Mouse (Mus musculus) CD4-positive, CD25-positive, alpha-beta regulatory T cell, adult 4 months (primary cell): ENCODE measurements around the gene Mas1. TPM values are rescaled to one million over a fixed set of nuclear protein-coding genes. Genes with fewer than 3 reads are reported as not detected.
A peak's percentile ranks its signal among the peaks of the same experiment; 100 is the strongest.

Source experiments
- ATAC-seq: one replicate; pipeline ENCODE4 v1.8.0; 2017
- polyA plus RNA-seq, 2 experiments: library from polyadenylated mRNA; unstranded; fragments of 100-300 nt; shearing (Covaris generic); gene quantifications; one replicate each; pipeline ENCODE4 v1.2.1; 2017

Gene Mas1
- polyA plus RNA-seq, 2 experiments from 2014 or later: 0.62 TPM; not detected in 1

DNA sequence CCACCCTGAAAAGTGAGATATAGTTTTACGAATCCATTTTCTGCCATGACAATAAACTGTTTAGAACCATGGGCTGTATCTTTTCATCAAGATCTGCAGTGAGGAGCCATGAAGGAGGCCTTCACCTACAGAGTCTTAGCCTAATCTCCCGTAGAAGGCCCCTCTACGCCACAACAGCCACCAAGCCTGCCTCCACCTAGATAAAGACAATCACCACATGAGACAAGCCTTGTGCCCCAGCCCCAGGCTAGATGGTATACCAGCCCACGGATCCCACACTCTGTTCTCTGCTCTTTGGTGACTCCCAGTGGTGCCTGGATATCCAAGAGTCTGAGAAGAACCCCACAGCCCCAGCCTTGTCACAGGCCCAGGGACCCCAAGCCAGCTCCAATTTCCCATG, 52.1 kb downstream of the Mas1 start:
- no peak for ATAC-seq

GRCm38 (mm10) chr17:12814502-12814901, 53.4 kb downstream of the Mas1 start:
- ATAC-seq: no peak

DNA sequence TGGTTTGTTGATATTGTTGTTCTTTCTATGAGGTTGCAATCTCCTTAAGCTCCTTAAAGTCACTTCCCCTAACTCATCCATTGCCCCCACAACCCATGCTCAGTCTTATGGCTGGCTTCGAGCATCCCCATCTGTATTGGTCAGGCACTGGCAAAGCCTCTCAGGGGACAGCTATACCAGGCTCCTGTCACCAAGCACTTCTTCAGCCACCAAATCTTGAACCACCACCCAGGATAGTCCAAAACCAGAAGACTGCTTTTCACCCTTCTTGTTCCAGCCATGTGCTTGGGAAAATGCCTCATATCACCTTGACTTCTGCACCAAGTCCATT, 57.0 kb downstream of the Mas1 start:
- ATAC-seq: no peak

DNA sequence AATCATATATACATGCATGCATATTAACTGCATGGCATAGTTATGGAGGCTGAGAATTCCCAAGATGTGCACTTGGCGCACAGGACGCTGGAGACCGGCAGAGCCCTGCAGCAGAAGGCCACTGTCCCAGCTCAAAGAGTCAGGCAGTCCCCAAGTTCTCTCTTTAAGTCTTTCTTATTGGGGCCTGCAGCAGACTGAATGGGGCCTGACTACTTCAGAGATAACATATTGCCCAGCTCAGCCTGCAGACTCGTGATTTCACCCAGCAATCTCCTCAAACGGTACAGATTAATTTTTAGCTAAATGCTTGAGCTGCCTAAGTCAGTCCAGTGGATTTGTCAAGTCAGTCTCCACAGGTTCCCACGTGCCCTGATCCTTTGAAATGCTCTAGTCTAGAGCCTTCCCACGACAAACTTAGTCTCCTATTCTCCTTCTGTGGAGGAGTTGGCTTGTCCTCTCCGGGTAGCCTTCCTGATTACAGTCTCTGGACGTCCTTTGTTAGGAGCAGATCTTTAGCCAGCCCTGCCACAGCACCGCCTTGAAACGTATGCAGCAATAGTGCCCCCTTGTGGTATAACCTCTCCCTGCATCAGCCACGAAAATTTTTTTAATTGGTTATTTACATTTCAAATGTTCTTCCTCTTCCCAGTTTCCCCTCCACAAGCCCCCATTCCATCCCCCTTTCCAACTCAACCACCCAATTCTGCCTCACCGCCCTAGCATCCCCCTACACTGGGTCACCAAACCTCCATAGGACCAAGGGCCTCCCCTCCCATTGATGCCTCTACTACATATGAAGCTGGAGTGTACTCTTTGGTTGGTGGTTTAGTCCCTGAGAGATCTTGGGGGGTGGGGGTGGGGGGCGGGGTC, 57.6 kb downstream of the Mas1 start:
- ATAC-seq: peak; percentile 87

- ATAC-seq: no peak
Observed at GRCm38 (mm10) chr17:12808851-12809250, 59.1 kb downstream of the Mas1 start.

DNA sequence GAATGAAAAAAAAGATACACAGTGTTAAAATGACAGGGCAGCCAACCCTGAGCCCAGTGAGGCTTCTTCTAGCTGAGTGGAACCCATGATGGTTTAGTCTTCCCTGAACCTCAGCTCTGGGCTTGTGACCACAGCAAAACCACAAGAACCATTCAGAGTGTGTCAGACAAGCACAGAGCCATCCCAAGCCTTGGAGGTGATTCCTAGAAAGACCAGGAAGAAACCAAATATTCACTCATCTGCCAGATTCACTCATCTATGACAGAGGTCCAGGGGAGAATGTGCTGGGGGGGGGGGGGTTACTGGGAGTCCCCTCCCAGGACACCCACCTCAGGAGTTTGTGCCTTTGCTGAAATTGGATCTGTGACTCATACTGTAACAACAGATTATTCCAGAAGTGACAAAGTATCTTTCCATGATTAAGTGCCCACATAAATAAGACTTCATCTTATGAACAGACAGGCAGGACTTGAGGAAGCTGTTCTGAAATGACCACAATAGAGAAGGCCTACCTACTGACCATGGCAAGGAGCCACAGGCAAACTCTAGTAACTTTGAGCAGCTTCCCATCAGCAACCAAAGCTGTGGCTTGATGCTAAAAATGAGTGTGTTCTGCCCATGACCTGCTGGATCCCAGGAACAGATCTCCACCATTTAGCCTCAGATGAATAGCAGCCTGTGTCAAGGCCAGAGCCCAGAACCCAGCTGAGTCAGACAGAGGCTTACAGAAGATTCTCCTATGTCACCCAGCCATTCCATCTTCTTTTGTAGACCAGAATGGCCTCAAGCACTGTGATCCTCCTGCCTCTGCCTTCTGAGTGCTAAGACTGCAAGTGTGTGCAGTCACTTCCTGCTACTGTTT, 63.1 kb downstream of the Mas1 start:
- no peak for ATAC-seq

DNA sequence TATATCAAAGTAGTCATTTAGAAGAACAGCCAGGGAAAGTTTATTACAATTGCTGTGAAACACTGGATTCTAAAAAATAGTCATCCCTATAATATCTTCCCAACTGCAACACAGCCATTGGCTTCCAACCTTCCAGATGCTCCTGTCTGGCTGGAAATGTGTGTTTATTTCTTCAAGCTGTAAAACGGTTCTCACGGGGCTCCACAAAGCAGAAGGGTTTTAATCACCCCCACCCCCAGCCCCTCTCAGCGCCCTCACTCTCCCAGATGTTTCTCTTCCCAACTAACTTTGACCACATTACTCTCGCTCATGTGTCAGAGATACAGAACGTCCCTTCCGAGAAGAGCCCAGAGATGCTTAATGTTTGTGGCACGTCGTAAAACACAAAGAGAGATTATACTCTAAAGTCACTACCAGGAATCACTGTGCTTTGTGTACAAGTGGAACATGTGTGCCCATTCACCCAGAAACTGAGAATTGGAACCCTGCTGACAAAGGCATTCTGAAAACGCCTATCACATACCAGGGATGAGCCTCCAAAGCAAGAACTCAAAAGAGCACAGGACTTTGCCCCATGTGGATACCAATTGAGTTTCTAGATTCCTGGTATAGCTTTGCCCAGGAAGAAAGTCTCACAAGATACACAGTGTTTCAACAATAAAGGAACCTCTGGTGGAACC, 65.9 kb downstream of the Mas1 start:
- no peak for ATAC-seq

GRCm38 (mm10) chr17:12799368-12800275, 68.3 kb downstream of the Mas1 start:
- no peak for ATAC-seq

- no peak for ATAC-seq
Observed at GRCm38 (mm10) chr17:12798571-12798970, 69.4 kb downstream of the Mas1 start.

DNA sequence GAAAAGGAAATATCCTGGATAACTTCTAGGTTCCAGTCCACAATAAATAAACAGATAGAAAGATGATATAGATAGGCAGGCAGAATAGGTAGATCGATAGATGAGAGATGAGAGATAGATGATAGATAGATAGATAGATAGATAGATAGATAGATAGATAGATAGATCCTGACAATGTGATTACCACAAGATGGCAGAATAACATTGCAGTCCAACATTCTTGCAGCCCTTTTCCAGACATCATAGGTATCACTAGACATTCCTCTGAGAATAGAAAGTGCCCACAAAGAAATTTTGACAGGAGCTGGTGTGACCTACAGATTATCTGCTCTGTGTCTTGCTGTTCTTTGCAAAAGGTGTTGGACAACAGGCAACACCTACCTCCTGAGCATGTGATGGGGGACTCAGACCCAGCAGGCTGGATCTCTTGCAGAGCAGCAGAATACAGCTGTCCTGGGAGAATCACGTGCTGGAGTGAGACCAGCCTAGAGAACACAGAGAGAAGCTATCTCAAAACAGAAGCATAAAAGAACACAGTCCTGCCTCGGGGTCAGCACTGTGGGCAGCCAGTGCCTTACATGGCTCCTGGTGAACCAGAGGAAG, 70.4 kb downstream of the Mas1 start:
- ATAC-seq: no peak

DNA sequence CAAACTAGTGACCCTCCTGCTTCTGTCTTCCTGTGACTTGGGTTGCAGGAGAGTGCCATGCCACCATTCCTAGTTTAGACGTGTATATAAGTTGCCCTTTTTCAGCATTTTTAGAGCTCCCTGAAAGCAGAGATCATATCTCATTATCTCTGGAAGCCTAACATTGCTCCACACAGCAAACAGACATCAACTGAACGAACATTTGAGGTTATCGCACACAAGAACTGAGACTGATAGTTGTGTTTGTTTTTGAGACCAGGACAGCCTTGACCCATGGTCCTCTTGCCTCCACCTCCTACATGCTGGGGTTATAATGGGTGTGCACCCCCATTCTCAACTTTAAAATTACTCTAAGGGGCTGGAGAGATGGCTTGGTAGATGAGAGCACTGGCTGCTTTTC, 71.3 kb downstream of the Mas1 start:
- no peak for ATAC-seq

DNA sequence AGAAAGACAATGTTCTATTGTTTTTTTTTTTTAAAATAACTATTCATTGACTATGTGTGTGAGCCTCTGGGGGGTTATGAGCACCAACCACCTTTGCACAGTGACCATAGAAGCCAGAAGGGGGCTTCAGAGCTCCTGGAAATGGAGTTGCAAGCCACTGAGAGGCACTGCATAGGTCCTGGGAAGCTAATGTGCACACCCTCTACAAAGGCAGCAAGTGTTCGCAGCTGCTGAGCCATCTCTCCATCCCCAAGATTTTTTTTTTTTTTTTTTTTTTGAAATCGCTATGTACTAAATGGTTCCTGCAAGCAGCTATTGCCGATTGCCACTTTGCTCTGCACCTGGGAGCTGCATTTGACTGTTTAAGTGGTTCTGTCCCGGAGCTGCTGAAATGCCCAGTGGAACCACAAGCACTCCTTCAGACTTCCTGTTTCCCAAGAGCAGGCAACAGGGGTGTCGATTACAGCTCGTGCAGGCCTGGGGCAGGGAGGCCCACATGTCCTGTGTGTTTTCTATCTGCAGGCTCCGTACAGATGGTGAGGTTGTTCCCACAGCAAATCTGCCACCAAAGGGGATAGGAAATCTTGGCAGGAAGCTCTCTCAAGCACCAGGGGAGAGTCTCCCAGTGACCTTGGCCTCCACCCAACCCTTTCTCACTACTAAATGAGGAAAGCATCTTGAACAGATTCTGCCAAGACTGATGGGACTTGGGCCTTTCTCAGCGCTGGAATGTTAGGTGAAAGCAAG, 74.1 kb downstream of the Mas1 start:
- ATAC-seq: peak; percentile 13

DNA sequence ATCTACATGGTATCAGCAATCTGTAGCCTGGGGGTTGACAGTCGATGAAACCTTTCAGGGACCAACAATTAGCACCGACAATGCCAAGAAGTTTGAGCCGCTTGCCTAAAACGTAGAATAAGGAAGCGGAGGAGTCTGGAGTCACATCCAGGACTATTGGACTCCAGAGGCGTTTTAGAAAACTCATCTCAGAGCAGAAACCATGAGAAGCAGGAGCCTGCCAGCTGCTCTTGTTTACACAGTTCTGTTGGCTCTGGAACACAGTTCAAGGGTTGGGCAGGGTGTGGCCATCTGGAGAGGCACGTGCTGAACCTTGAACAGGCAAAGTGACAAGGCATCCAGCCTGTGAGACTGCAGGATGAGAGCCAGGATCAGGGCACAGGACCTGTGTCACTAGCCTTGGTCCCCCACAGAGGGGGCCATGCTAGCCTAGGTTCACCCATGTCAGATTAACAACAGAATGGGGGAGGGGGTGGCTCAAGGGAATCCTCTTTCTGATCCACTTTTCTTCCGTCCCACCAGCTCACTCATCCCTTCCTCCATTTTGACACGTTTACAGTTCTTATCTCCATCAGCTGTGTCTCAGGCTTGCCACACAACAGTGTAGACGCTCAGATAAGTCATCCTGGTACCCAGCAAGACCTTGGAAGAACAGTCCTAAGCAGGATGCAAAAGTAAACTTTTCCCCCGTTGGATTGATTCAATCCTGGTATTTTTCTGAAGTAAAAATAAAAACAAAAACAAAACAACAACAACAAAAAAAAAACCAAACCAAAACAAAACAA, 75.3 kb downstream of the Mas1 start:
- ATAC-seq: no peak

DNA sequence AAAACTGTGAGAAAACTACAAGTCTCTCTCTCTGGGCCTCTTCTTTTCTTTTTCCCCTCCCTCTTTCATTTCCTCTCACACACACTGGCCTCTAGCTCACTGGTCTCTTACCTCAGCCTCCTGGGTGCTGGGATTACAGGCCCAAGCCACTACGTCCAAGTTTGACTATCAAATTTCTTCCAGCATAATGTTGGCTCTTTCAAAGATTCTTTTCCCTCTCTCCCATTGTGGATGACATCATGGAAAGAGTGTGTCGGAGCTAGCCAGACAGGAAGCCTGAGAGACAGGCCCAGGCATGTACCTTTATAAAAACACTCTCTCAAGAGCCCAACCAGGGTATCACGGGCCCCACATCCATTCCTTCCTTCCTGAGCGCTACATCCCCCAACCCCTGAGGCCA, 76.5 kb downstream of the Mas1 start:
- ATAC-seq: peak; percentile 92

GRCm38 (mm10) chr17:12791079-12791406, 76.9 kb downstream of the Mas1 start:
- ATAC-seq: no peak

Other genes starting within 250 kb of the Mas1 start
- gene Slc22a1, start 192.3 kb downstream of the Mas1 start, polyA plus RNA-seq: not detected
- gene Igf2r, start 98.5 kb downstream of the Mas1 start, polyA plus RNA-seq: 10 to 100 TPM; 45.2 to 46.1 TPM
- gene Mrgprh, start 7.9 kb upstream of the Mas1 start, polyA plus RNA-seq: not detected
- 1 to 10 TPM in 1 of 2 experiments, under 1 TPM in 1; 0.55 to 1.3 TPM for gene Pnldc1, start 42.1 kb upstream of the Mas1 start, polyA plus RNA-seq
- gene Tcp1, start 47.6 kb upstream of the Mas1 start, polyA plus RNA-seq: 100 to 1,000 TPM; 221 to 225 TPM
- 100 to 1,000 TPM; 187 to 190 TPM for gene Mrpl18, start 48.2 kb upstream of the Mas1 start, polyA plus RNA-seq
- under 1 TPM in 1 of 2 experiments, not detected in 1; 0.52 TPM for gene Acat3, start 72.5 kb upstream of the Mas1 start, polyA plus RNA-seq
- gene Acat2, start 92.6 kb upstream of the Mas1 start, polyA plus RNA-seq: 10 to 100 TPM; 53.6 to 68.3 TPM
- 100 to 1,000 TPM in 1 of 2 experiments, 10 to 100 TPM in 1; 97.3 to 149 TPM for gene Wtap, start 126.0 kb upstream of the Mas1 start, polyA plus RNA-seq
- 10 to 100 TPM; 50.5 to 67.6 TPM for gene Sod2, start 138.7 kb upstream of the Mas1 start, polyA plus RNA-seq
- not detected for gene Gpr31b, start 184.2 kb upstream of the Mas1 start, polyA plus RNA-seq
- not detected for gene Tcp10b, start 193.0 kb upstream of the Mas1 start, polyA plus RNA-seq